Mouse (Mus musculus) liver, embryonic 14.5 days (tissue): ENCODE data around the gene Eps8.

ENCODE experiments used
- CTCF ChIP-seq: IDR thresholded peaks from 2 replicates; pipeline ENCODE4 v1.5.1; 2016; ENCODE audit warnings: antibody characterized with exemption, low read depth, control low read depth
- EP300 ChIP-seq: IDR thresholded peaks from 2 replicates; pipeline ENCODE4 v1.6.1; 2016; ENCODE audit warnings: antibody characterized with exemption, low read depth

GRCm38 (mm10) chr6:137548613-137549012 lies 106.1 kb downstream of the Eps8 start:
- TF ChIP-seq CTCF (no peak), EP300 (0 out of 2 replicates have a peak, but pooled peaks have one; percentile 14)
